Mouse (Mus musculus) liver, embryonic 13.5 days (tissue): ENCODE measurements at regions not wholly inside any gene's neighbourhood (a gene's known extent, or its start where the extent isn't known, plus 50 kb on each side); places are given as distances from the start of the nearest gene placed in this dataset.
A peak's percentile ranks its signal among the peaks of the same experiment; 100 is the strongest.

Source experiments
- ATAC-seq: fragments of 200-750 bp; cut with Nextera tagmentation; 2 replicates; pipeline ENCODE4 v1.8.0; 2017; ENCODE audit warnings: low read depth, mild to moderate bottlenecking, moderate number of reproducible peaks, moderate library complexity
- DNase-seq: peaks from one replicate; pipeline ENCODE4 v3.0.0; 2022
- H3K27ac ChIP-seq: fragments of 300-500 bp; sonication (generic); 2 replicates; pipeline ENCODE4 v1.5.1; 2015; ENCODE audit warnings: moderate library complexity, mild to moderate bottlenecking, inconsistent platforms
- H3K27me3 ChIP-seq: fragments of 300-500 bp; sonication (generic); 2 replicates; pipeline ENCODE4 v1.6.1; 2015; ENCODE audit warnings: mild to moderate bottlenecking, inconsistent platforms
- H3K36me3 ChIP-seq: fragments of 300-500 bp; sonication (generic); 2 replicates; pipeline ENCODE4 v1.6.1; 2015; ENCODE audit warnings: mild to moderate bottlenecking, inconsistent platforms
- H3K4me1 ChIP-seq: fragments of 300-500 bp; sonication (generic); replicated peaks from 2 replicates; pipeline ENCODE4 v1.6.1; 2015; ENCODE audit warnings: inconsistent platforms
- H3K4me2 ChIP-seq: fragments of 300-500 bp; sonication (generic); 2 replicates; pipeline ENCODE4 v1.6.1; 2015; ENCODE audit warnings: inconsistent platforms, mild to moderate bottlenecking, moderate library complexity
- H3K4me3 ChIP-seq: fragments of 300-500 bp; sonication (generic); replicated peaks from 2 replicates; pipeline ENCODE4 v1.5.1; 2015; ENCODE audit warnings: mild to moderate bottlenecking, inconsistent platforms
- H3K9ac ChIP-seq: fragments of 300-500 bp; sonication (generic); 2 replicates; pipeline ENCODE4 v1.6.1; 2015; ENCODE audit warnings: mild to moderate bottlenecking, inconsistent platforms
- H3K9me3 ChIP-seq: fragments of 300-500 bp; sonication (generic); replicated peaks from 2 replicates; pipeline ENCODE4 v1.6.1; 2016; ENCODE audit warnings: inconsistent platforms
- WGBS: fragments of 180-500 bp; shearing (Covaris S2); methylation state at CpG from one replicate; pipeline ENCODE4 v1.1.7; 2015; ENCODE audit not compliant: insufficient replicate concordance; 5-methylcytosine and 5-hydroxymethylcytosine counted together

- Histone ChIP-seq H3K4me3 (no peak overlapping the region), H3K27ac (no peak overlapping the region), H3K27me3 (no peaks in the 10 kb centered on the region; the same call in 1 of the 2 replicates), H3K4me2 (no peak overlapping the region), H3K4me1 (peaks cover 24% of the 10 kb centered on the region), H3K36me3 (no peaks in the 10 kb centered on the region), H3K9me3 (0 out of 2 replicates have a peak, but pooled peaks cover 3% of the 10 kb centered on the region), H3K9ac (no peak overlapping the region)
- ATAC-seq: peak; percentile 76
- 54% methylated on average over 7 of the region's 7 CpGs for WGBS
- DNase-seq: no peak
Observed at GRCm38 (mm10) chr13:51998542-51998941, 152.1 kb downstream of the Gadd45g start.

GRCm38 (mm10) chr13:52001811-52002210 lies 155.3 kb downstream of the Gadd45g start:
- H3K27ac ChIP-seq: no peak overlapping the region
- WGBS: 76% methylated on average over 12 of the region's 12 CpGs
- H3K4me1 ChIP-seq: peaks cover 22% of the 10 kb centered on the region
- H3K9me3 ChIP-seq: no peaks in the 10 kb centered on the region
- DNase-seq (no peak), ATAC-seq (no peak)
- H3K4me2 ChIP-seq: no peak overlapping the region
- H3K27me3 ChIP-seq: no peaks in the 10 kb centered on the region; the same call in 1 of the 2 replicates
- no peaks in the 10 kb centered on the region for H3K36me3 ChIP-seq
- H3K4me3 ChIP-seq: no peak overlapping the region
- H3K9ac ChIP-seq: no peak overlapping the region

GRCm38 (mm10) chr13:52003946-52004539 lies 157.6 kb downstream of the Gadd45g start:
- ATAC-seq (peak; percentile 45; the same call in 1 of the 2 replicates), DNase-seq (no peak)
- no peak overlapping the region for H3K4me2 ChIP-seq
- 38% methylated on average over 5 of the region's 5 CpGs for WGBS
- no peaks in the 10 kb centered on the region for H3K36me3 ChIP-seq
- H3K27ac ChIP-seq: no peak overlapping the region
- no peaks in the 10 kb centered on the region for H3K9me3 ChIP-seq
- H3K9ac ChIP-seq: no peak overlapping the region
- peaks cover 19% of the 10 kb centered on the region for H3K4me1 ChIP-seq
- no peaks in the 10 kb centered on the region; the same call in 1 of the 2 replicates for H3K27me3 ChIP-seq
- H3K4me3 ChIP-seq: no peak overlapping the region

GRCm38 (mm10) chr13:52007585-52008395 lies 161.3 kb downstream of the Gadd45g start:
- no peak for ATAC-seq
- no peak overlapping the region for H3K27ac ChIP-seq
- H3K27me3 ChIP-seq: no peaks in the 10 kb centered on the region
- H3K4me2 ChIP-seq: no peak overlapping the region
- no peak overlapping the region for H3K4me3 ChIP-seq
- H3K4me1 ChIP-seq: peaks cover 18% of the 10 kb centered on the region
- 52% methylated on average over 6 of the region's 6 CpGs for WGBS
- H3K36me3 ChIP-seq: no peaks in the 10 kb centered on the region
- no peak overlapping the region for H3K9ac ChIP-seq
- DNase-seq: no peak
- H3K9me3 ChIP-seq: no peaks in the 10 kb centered on the region

- no peak overlapping the region for H3K4me3 ChIP-seq
- ATAC-seq (no peak), DNase-seq (no peak)
- WGBS: 66% methylated on average over 4 of the region's 4 CpGs
- H3K4me2 ChIP-seq: no peak overlapping the region
- H3K9me3 ChIP-seq: no peaks in the 10 kb centered on the region
- H3K4me1 ChIP-seq: peaks cover 6% of the 10 kb centered on the region
- H3K9ac ChIP-seq: no peak overlapping the region
- H3K36me3 ChIP-seq: no peaks in the 10 kb centered on the region
- no peak overlapping the region for H3K27ac ChIP-seq
- no peaks in the 10 kb centered on the region for H3K27me3 ChIP-seq
Observed at GRCm38 (mm10) chr13:52009231-52009630, 162.8 kb downstream of the Gadd45g start.

- H3K4me1 ChIP-seq: peaks cover 6% of the 10 kb centered on the region
- no peak overlapping the region for H3K9ac ChIP-seq
- ATAC-seq (no peak), DNase-seq (no peak)
- no peaks in the 10 kb centered on the region for H3K36me3 ChIP-seq
- H3K27ac ChIP-seq: no peak overlapping the region
- H3K9me3 ChIP-seq: no peaks in the 10 kb centered on the region
- 77% methylated on average over 6 of the region's 6 CpGs for WGBS
- no peak overlapping the region for H3K4me2 ChIP-seq
- H3K4me3 ChIP-seq: no peak overlapping the region
- no peaks in the 10 kb centered on the region for H3K27me3 ChIP-seq
Observed at GRCm38 (mm10) chr13:52009766-52010165, 163.3 kb downstream of the Gadd45g start.

GRCm38 (mm10) chr13:52011001-52011400 lies 164.5 kb downstream of the Gadd45g start:
- no peaks in the 10 kb centered on the region for H3K36me3 ChIP-seq
- ATAC-seq (no peak), DNase-seq (no peak)
- no peak overlapping the region for H3K9ac ChIP-seq
- WGBS: 58% methylated on average over 3 of the region's 3 CpGs
- H3K4me3 ChIP-seq: no peak overlapping the region
- no peaks in the 10 kb centered on the region for H3K9me3 ChIP-seq
- no peak overlapping the region for H3K27ac ChIP-seq
- H3K4me2 ChIP-seq: no peak overlapping the region
- H3K4me1 ChIP-seq: peaks cover 6% of the 10 kb centered on the region
- no peaks in the 10 kb centered on the region for H3K27me3 ChIP-seq

GRCm38 (mm10) chr13:52013182-52013581 lies 166.7 kb downstream of the Gadd45g start:
- DNase-seq (no peak), ATAC-seq (0 out of 2 replicates have a peak, but pooled peaks have one; percentile 23)
- Histone ChIP-seq H3K27ac (no peak overlapping the region), H3K27me3 (no peaks in the 10 kb centered on the region), H3K9me3 (no peaks in the 10 kb centered on the region), H3K9ac (no peak overlapping the region), H3K4me2 (no peak overlapping the region), H3K4me1 (no peaks in the 10 kb centered on the region), H3K4me3 (no peak overlapping the region), H3K36me3 (no peaks in the 10 kb centered on the region)
- WGBS: 23% methylated on average over 1 of the region's 1 CpGs

GRCm38 (mm10) chr13:52013757-52014156 lies 167.3 kb downstream of the Gadd45g start:
- Histone ChIP-seq H3K27me3 (no peaks in the 10 kb centered on the region), H3K27ac (no peak overlapping the region), H3K4me3 (no peak overlapping the region), H3K36me3 (no peaks in the 10 kb centered on the region), H3K4me1 (no peaks in the 10 kb centered on the region), H3K9me3 (no peaks in the 10 kb centered on the region), H3K4me2 (no peak overlapping the region), H3K9ac (no peak overlapping the region)
- DNase-seq (no peak), ATAC-seq (no peak)
- WGBS: 52% methylated on average over 2 of the region's 2 CpGs

GRCm38 (mm10) chr13:52014566-52014965 lies 168.1 kb downstream of the Gadd45g start:
- DNase-seq (no peak), ATAC-seq (no peak)
- Histone ChIP-seq H3K9ac (no peak overlapping the region), H3K4me2 (no peak overlapping the region), H3K9me3 (no peaks in the 10 kb centered on the region), H3K4me3 (no peak overlapping the region), H3K27me3 (no peaks in the 10 kb centered on the region), H3K27ac (no peak overlapping the region), H3K36me3 (no peaks in the 10 kb centered on the region), H3K4me1 (no peaks in the 10 kb centered on the region)
- 66% methylated on average over 7 of the region's 7 CpGs for WGBS

GRCm38 (mm10) chr13:52015066-52015465 lies 168.6 kb downstream of the Gadd45g start:
- WGBS: 61% methylated on average over 4 of the region's 4 CpGs
- ATAC-seq (no peak), DNase-seq (no peak)
- Histone ChIP-seq H3K27me3 (no peaks in the 10 kb centered on the region), H3K9me3 (no peaks in the 10 kb centered on the region), H3K4me3 (no peak overlapping the region), H3K4me2 (no peak overlapping the region), H3K27ac (no peak overlapping the region), H3K4me1 (peaks cover 1% of the 10 kb centered on the region), H3K9ac (no peak overlapping the region), H3K36me3 (no peaks in the 10 kb centered on the region)

- H3K4me3 ChIP-seq: no peak overlapping the region
Observed at GRCm38 (mm10) chr13:52015496-52015895, 169.0 kb downstream of the Gadd45g start.

More at GRCm38 (mm10) chr13:52015496-52015895, 169.0 kb downstream of the Gadd45g start:
- WGBS: 67% methylated on average over 5 of the region's 5 CpGs
- H3K4me2 ChIP-seq: no peak overlapping the region
- H3K27ac ChIP-seq: no peak overlapping the region
- DNase-seq (no peak), ATAC-seq (no peak)
- no peaks in the 10 kb centered on the region for H3K9me3 ChIP-seq
- no peaks in the 10 kb centered on the region for H3K36me3 ChIP-seq
- no peaks in the 10 kb centered on the region for H3K27me3 ChIP-seq
- no peak overlapping the region for H3K9ac ChIP-seq
- H3K4me1 ChIP-seq: peaks cover 5% of the 10 kb centered on the region
